Mouse (Mus musculus) layer of hippocampus, postnatal 14 days (tissue): ENCODE data around the gene Drd4. TPM values are rescaled to one million over a fixed set of nuclear protein-coding genes. Genes with fewer than 3 reads are reported as not detected.
A peak's percentile ranks its signal among the peaks of the same experiment; 100 is the strongest.

ENCODE experiments used
- DNase-seq, 2 experiments: peaks; one replicate each; pipeline ENCODE4 v3.0.0; 2021 to 2022; ENCODE audit warnings: low spot score in 2 of 2, mixed read lengths in 1 of 2
- total RNA-seq, 2 experiments: library from RNA; stranded (reverse); gene quantifications; 2 replicates each; pipeline ENCODE4 v1.2.3; 2021

Gene Drd4
- total RNA-seq, 2 experiments from 2014 or later: 0.31 to 0.32 TPM

- no peak for DNase-seq
These were observed 43.3 kb downstream of the Drd4 start for GRCm38 (mm10) chr7:141335044-141335579.

- peak in 1 of 2 experiments; percentile 41 for DNase-seq
These were observed 43.9 kb downstream of the Drd4 start for GRCm38 (mm10) chr7:141335682-141336081.

- no peak for DNase-seq
These were observed 44.5 kb downstream of the Drd4 start for GRCm38 (mm10) chr7:141336296-141336695.

- no peak for DNase-seq
These were observed 46.1 kb downstream of the Drd4 start for GRCm38 (mm10) chr7:141337716-141338416.

- DNase-seq: no peak
These were observed 46.8 kb downstream of the Drd4 start, which contains the start of gene Eps8l2 for GRCm38 (mm10) chr7:141338576-141339131. Gene Eps8l2, plus strand, starts transcription at chr7:141338880.

- DNase-seq: no peak
These were observed 47.6 kb downstream of the Drd4 start for GRCm38 (mm10) chr7:141339215-141339920.

GRCm38 (mm10) chr7:141340023-141340422 is 48.2 kb downstream of the Drd4 start:
- DNase-seq: no peak

- DNase-seq: no peak
These were observed 48.7 kb downstream of the Drd4 start for GRCm38 (mm10) chr7:141340476-141340875.

GRCm38 (mm10) chr7:141341689-141342226 is 50.0 kb downstream of the Drd4 start:
- DNase-seq: no peak

GRCm38 (mm10) chr7:141343230-141343629 is 51.4 kb downstream of the Drd4 start:
- DNase-seq: no peak

GRCm38 (mm10) chr7:141343696-141344095 is 51.9 kb downstream of the Drd4 start:
- DNase-seq: no peak

GRCm38 (mm10) chr7:141344787-141345186 is 53.0 kb downstream of the Drd4 start:
- DNase-seq: no peak

Other genes with a start within 250 kb of the Drd4 start
- 10 to 100 TPM; 90.0 to 97.9 TPM for gene B4galnt4, start 230.9 kb upstream of the Drd4 start, total RNA-seq
- not detected for gene Pkp3, start 213.8 kb upstream of the Drd4 start, total RNA-seq
- gene Sigirr, start 191.4 kb upstream of the Drd4 start, total RNA-seq: 1 to 10 TPM; 2.3 to 3.0 TPM
- gene Ano9, start 174.2 kb upstream of the Drd4 start, total RNA-seq: not detected
- 10 to 100 TPM; 67.8 to 71.3 TPM for gene Ptdss2, start 169.6 kb upstream of the Drd4 start, total RNA-seq
- gene Rnh1, start 119.1 kb upstream of the Drd4 start, total RNA-seq: 10 to 100 TPM; 26.8 to 34.3 TPM
- 100 to 1,000 TPM; 204 to 208 TPM for gene Hras, start 98.0 kb upstream of the Drd4 start, total RNA-seq
- gene Lrrc56, start 97.8 kb upstream of the Drd4 start, total RNA-seq: 1 to 10 TPM; 4.9 to 6.7 TPM
- not detected for gene Lmntd2, start 77.9 kb upstream of the Drd4 start, total RNA-seq
- 1 to 10 TPM in 1 of 2 experiments, under 1 TPM in 1; 0.83 to 1.2 TPM for gene Rassf7, start 76.1 kb upstream of the Drd4 start, total RNA-seq
- 10 to 100 TPM; 66.9 to 77.2 TPM for gene Phrf1, start 63.2 kb upstream of the Drd4 start, total RNA-seq
- 1 to 10 TPM in 1 of 2 experiments, under 1 TPM in 1; 0.46 to 1.3 TPM for gene Irf7, start 25.5 kb upstream of the Drd4 start, total RNA-seq
- not detected for gene Cdhr5, start 15.2 kb upstream of the Drd4 start, total RNA-seq
- not detected for gene Sct, start 12.9 kb upstream of the Drd4 start, total RNA-seq
- 100 to 1,000 TPM; 180 to 199 TPM for gene Deaf1, start 35.7 kb downstream of the Drd4 start, total RNA-seq
- gene Tmem80, start 35.7 kb downstream of the Drd4 start, total RNA-seq: 10 to 100 TPM; 30.2 to 30.8 TPM
- 1 to 10 TPM; 5.5 to 7.8 TPM for gene Eps8l2, start 46.9 kb downstream of the Drd4 start, total RNA-seq
- gene Taldo1, start 100.2 kb downstream of the Drd4 start, total RNA-seq: 100 to 1,000 TPM; 129 to 140 TPM
- gene Gatd1, start 122.1 kb downstream of the Drd4 start, total RNA-seq: 10 to 100 TPM; 37.4 to 37.6 TPM
- gene Cend1, start 137.5 kb downstream of the Drd4 start, total RNA-seq: 100 to 1,000 TPM; 332 to 341 TPM
- gene Slc25a22, start 145.9 kb downstream of the Drd4 start, total RNA-seq: 100 to 1,000 TPM; 366 to 390 TPM
- 1 to 10 TPM; 1.9 TPM for gene Pidd1, start 152.0 kb downstream of the Drd4 start, total RNA-seq
- 100 to 1,000 TPM; 577 to 590 TPM for gene Rplp2, start 155.4 kb downstream of the Drd4 start, total RNA-seq
- 10 to 100 TPM; 32.4 to 36.6 TPM for gene Pnpla2, start 163.2 kb downstream of the Drd4 start, total RNA-seq
- gene Cracr2b, start 169.1 kb downstream of the Drd4 start, total RNA-seq: 1 to 10 TPM; 5.5 to 6.6 TPM
- gene Cd151, start 175.4 kb downstream of the Drd4 start, total RNA-seq: 10 to 100 TPM; 29.5 to 33.8 TPM
- 10 to 100 TPM; 43.9 to 50.4 TPM for gene Polr2l, start 183.1 kb downstream of the Drd4 start, total RNA-seq
- gene Tspan4, start 183.2 kb downstream of the Drd4 start, total RNA-seq: 10 to 100 TPM; 24.5 to 28.7 TPM
- 10 to 100 TPM; 79.9 to 86.7 TPM for gene Chid1, start 247.9 kb downstream of the Drd4 start, total RNA-seq